Mouse (Mus musculus) embryonic facial prominence, embryonic 12.5 days (tissue): ENCODE measurements at regions not wholly inside any gene's neighbourhood (a gene's known extent, or its start where the extent isn't known, plus 50 kb on each side); places are given as distances from the start of the nearest gene placed in this dataset.

Experiments
- ATAC-seq: fragments of 200-750 bp; cut with Nextera tagmentation; 2 replicates; pipeline ENCODE4 v1.8.0; 2017; ENCODE audit not compliant: insufficient number of reproducible peaks, insufficient read depth, low FRiP score, low TSS enrichment
- H3K27ac ChIP-seq: fragments of 300-500 bp; sonication (generic); 2 replicates; pipeline ENCODE4 v1.5.1; 2016; ENCODE audit warnings: mild to moderate bottlenecking
- H3K27me3 ChIP-seq: fragments of 300-500 bp; sonication (generic); 2 replicates; pipeline ENCODE4 v1.6.1; 2016; ENCODE audit warnings: mild to moderate bottlenecking, moderate library complexity
- H3K36me3 ChIP-seq: fragments of 300-500 bp; sonication (generic); 2 replicates; pipeline ENCODE4 v1.6.1; 2016; ENCODE audit warnings: mild to moderate bottlenecking
- H3K4me1 ChIP-seq: fragments of 300-500 bp; sonication (generic); 2 replicates; pipeline ENCODE4 v1.6.1; 2016
- H3K4me2 ChIP-seq: fragments of 300-500 bp; sonication (generic); replicated peaks from 2 replicates; pipeline ENCODE4 v1.6.1; 2016; ENCODE audit warnings: mild to moderate bottlenecking, moderate library complexity
- H3K4me3 ChIP-seq: fragments of 300-500 bp; sonication (generic); 2 replicates; pipeline ENCODE4 v1.5.1; 2016; ENCODE audit warnings: mild to moderate bottlenecking
- H3K9ac ChIP-seq: fragments of 300-500 bp; sonication (generic); 2 replicates; pipeline ENCODE4 v1.6.1; 2016; ENCODE audit warnings: mild to moderate bottlenecking, moderate library complexity
- H3K9me3 ChIP-seq: fragments of 300-500 bp; sonication (generic); 2 replicates; pipeline ENCODE4 v1.6.1; 2016; ENCODE audit warnings: mild to moderate bottlenecking, moderate library complexity
- WGBS: fragments of 180-500 bp; shearing (Covaris S2); methylation state at CpG from one replicate; pipeline ENCODE4 v1.1.7; 2016; 5-methylcytosine and 5-hydroxymethylcytosine counted together

DNA sequence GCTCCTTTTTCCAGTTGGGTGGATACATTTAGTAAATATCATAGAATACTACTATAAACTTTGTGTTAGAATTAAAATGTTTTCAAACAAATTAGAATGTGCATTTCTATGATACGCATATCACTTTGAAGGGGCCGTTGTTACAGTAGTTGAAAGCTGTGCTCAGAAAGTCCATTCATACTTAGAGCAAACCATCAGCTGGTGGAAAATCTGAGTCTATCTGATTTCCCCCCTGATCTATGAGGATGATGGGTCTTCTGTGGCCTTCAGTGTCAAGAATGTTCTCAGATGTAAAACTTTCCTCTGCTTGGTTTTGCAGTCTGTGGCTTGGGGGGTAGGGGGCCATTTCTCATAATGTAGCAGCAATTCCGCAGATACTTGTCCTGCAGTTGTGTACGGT is 69.3 kb upstream of the Ednrb start:
- Histone ChIP-seq H3K27ac (no peak overlapping the region), H3K4me3 (no peak overlapping the region), H3K36me3 (no peaks in the 10 kb centered on the region), H3K4me1 (no peaks in the 10 kb centered on the region), H3K4me2 (no peak overlapping the region), H3K27me3 (no peaks in the 10 kb centered on the region), H3K9me3 (no peaks in the 10 kb centered on the region), H3K9ac (no peak overlapping the region)
- ATAC-seq, result no peak
- 92% methylated on average over 4 of the region's 4 CpGs for WGBS

DNA sequence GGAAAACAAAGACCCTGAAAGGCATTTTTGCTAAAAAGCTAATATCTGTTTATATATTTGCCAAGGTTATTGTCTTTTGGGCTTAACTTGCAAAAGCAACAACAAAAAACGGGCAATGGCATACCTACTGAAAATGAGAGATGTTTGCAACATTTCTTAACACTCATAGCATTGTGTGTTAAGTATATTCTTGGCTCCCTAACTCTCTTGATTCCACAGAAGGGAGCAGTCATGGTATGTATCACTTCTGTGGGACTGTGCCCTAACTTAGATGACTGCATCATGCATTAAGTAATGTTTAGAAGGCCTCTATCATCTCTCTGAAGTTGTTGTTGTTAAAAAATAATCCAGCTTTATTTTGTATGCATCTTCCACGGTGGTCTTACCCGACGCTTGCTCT is 67.5 kb upstream of the Ednrb start:
- no peaks in the 10 kb centered on the region for H3K9me3 ChIP-seq
- 86% methylated on average over 4 of the region's 4 CpGs for WGBS
- H3K4me2 ChIP-seq, result no peak overlapping the region
- no peak overlapping the region for H3K4me3 ChIP-seq
- H3K27me3 ChIP-seq, result no peaks in the 10 kb centered on the region
- H3K4me1 ChIP-seq, result no peaks in the 10 kb centered on the region
- no peak overlapping the region for H3K27ac ChIP-seq
- no peak overlapping the region for H3K9ac ChIP-seq
- no peaks in the 10 kb centered on the region for H3K36me3 ChIP-seq
- ATAC-seq, result no peak

DNA sequence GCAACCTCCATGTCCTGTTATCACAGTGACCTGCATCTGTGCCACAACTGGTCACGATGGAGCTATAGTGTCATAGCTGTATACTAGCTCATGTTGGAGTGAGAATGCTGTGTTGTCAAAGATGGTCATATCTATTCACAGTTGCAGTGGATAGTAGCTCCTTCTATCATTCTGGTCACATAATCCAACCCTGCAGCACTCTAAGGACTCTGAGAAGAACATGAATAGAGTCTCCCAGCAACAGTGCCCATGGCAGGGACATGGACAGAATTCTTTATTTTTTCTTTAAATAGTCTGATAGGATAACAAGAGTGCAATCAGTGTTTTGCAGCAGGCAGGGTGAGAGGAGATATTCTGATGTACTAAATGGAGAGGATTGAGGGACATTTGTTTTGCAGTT is 67.1 kb upstream of the Ednrb start:
- Histone ChIP-seq H3K9me3 (no peaks in the 10 kb centered on the region), H3K4me2 (no peak overlapping the region), H3K27ac (no peak overlapping the region), H3K4me3 (no peak overlapping the region), H3K4me1 (no peaks in the 10 kb centered on the region), H3K9ac (no peak overlapping the region), H3K27me3 (no peaks in the 10 kb centered on the region), H3K36me3 (no peaks in the 10 kb centered on the region)
- WGBS, result 89% methylated on average over 1 of the region's 1 CpGs
- no peak for ATAC-seq

DNA sequence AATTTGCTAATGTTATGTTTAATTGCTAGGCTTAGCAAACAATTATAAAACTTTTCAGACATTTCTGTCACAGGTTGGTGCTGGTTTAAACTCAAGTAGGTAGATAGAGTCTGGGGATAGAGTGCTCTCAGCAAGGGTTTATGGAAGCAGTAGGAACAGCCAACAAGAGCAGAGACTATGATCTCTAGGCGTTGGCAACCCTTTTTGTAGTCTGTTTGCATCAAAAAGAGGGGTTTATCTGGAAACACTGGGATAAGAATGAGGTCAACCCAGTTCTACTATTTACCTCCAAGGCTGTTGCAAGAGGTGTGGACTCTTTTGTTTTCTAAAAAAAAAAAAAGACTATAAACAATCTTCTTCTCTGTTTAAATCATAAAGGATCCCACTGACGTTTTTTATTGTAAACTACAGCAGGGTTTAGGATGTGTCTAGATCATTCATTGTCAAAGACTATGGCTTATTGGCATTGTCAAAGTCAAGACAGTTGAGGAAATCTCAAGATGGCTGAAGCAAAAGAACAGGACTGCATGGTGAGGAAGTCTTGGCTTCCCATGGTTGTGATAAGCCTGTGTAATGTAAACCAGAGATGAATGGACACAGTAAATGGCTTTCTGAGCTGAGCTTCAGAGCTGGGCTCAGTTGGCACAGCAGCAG is 62.3 kb upstream of the Ednrb start:
- Histone ChIP-seq H3K27ac (no peak overlapping the region), H3K27me3 (no peaks in the 10 kb centered on the region), H3K9ac (no peak overlapping the region), H3K36me3 (no peaks in the 10 kb centered on the region), H3K4me3 (no peak overlapping the region), H3K9me3 (no peaks in the 10 kb centered on the region), H3K4me1 (no peaks in the 10 kb centered on the region), H3K4me2 (no peak overlapping the region)
- no peak for ATAC-seq
- 37% methylated on average over 2 of the region's 2 CpGs for WGBS

DNA sequence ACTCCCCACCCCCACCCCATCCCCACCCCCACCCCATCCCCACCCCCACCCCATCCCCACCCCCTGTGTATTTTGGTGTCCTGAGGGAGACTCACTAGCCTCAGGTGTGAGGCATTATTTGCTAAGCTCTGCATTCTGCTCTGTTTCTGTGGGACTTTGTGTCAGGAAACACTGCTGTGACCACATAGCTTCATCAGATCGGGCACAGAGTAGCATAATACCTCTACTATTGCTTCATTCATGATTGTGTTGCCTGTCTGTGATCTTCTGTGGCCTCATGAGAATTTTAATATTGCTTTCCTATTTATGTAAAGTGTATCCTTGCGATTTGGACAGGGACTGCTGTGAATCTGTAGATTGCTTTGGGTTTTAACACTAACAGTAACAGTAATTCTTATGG is 56.6 kb upstream of the Ednrb start:
- Histone ChIP-seq H3K27ac (no peak overlapping the region), H3K4me2 (no peak overlapping the region), H3K4me3 (no peak overlapping the region), H3K27me3 (no peaks in the 10 kb centered on the region), H3K4me1 (peaks cover 6% of the 10 kb centered on the region; the same call in 1 of the 2 replicates), H3K36me3 (no peaks in the 10 kb centered on the region), H3K9ac (no peak overlapping the region), H3K9me3 (no peaks in the 10 kb centered on the region)
- WGBS, result 71% methylated on average over 2 of the region's 2 CpGs
- no peak for ATAC-seq

DNA sequence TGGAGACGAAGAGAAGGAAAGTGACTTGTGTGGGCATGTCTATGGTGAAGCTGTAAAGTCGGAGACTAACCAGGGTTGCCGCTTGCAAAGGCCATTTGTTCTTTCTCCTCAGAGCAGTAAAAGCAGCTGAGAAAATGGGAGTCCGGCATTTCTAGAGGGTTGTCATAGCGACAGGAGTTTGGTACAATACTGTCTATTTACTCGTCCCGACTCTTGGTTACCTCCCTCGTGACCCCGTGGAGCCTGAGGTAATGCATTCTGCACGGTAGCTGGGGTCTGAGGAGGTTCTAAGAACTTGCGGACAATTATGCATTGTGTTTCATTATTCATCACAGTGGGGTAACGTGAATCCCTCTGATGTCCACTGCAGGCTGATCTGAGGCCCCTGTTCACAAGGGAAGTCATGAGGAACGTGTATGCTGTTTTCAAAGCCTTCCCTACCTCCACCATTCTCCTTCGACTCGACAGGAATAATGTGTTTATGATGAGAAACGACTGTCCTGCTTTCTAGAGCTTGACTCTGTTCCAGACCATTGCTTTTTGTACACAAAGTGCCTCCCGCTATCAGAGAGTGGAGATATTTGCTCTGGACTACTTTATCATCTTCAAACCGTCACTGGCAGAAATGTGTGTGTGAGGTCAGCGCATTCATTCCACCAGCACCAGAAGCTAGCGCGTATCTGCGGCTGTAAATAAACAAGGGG is 55.1 kb upstream of the Ednrb start:
- H3K36me3 ChIP-seq, result no peaks in the 10 kb centered on the region
- H3K27ac ChIP-seq, result no peak overlapping the region
- peak; percentile 62; the same call in 1 of the 2 replicates for ATAC-seq
- peaks cover 6% of the 10 kb centered on the region; the same call in 1 of the 2 replicates for H3K4me1 ChIP-seq
- H3K4me3 ChIP-seq, result peak overlapping the region; percentile 28
- 14% methylated on average over 22 of the region's 22 CpGs for WGBS
- no peaks in the 10 kb centered on the region for H3K9me3 ChIP-seq
- no peak overlapping the region for H3K9ac ChIP-seq
- peak overlapping the region; percentile 53 for H3K4me2 ChIP-seq
- no peaks in the 10 kb centered on the region for H3K27me3 ChIP-seq

DNA sequence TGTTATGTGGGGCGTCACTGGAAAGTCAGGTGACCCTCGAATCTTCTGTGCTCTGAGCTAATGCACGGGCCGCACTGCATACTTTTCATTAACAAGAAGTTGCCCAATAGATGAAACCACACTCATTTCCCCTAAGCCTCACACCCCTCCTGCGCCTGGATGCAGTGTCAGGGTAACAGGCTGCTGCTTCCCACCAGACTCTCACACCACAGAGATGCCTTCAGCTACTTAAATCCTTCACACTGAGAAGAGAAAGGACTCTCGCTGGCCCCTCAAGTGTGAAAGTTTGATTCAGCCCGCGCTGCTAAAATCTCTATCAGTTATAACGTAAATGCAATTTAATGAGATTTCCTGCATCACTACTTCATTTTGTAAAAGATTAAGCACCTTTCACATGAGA is 54.5 kb upstream of the Ednrb start:
- no peak for ATAC-seq
- Histone ChIP-seq H3K9me3 (no peaks in the 10 kb centered on the region), H3K4me1 (peaks cover 6% of the 10 kb centered on the region; the same call in 1 of the 2 replicates), H3K27me3 (no peaks in the 10 kb centered on the region), H3K36me3 (no peaks in the 10 kb centered on the region), H3K9ac (no peak overlapping the region), H3K27ac (no peak overlapping the region), H3K4me3 (peak overlapping the region; percentile 28), H3K4me2 (peak overlapping the region; percentile 53)
- WGBS, result 22% methylated on average over 9 of the region's 9 CpGs

DNA sequence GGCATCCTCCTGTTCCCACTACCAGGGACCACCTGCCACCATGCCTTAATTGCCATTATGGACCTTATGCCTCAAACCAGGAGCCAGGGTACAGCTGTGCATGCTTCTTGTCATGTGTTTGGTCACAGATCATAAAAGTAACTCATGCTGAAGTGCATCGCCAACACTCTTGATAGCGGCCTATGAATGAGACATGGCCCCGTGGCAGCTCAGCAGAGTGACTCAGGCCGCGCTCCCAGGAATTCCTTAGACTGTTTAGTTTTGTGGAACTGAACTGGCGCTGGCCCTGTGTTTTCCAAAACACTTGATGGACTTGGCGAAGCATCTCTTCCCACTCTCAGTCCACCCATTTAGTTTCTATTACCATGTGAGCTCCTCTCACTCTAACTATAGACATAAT is 51.1 kb upstream of the Ednrb start:
- Histone ChIP-seq H3K27ac (no peak overlapping the region), H3K4me2 (no peak overlapping the region), H3K36me3 (no peaks in the 10 kb centered on the region), H3K27me3 (no peaks in the 10 kb centered on the region), H3K9ac (no peak overlapping the region), H3K4me1 (peaks cover 6% of the 10 kb centered on the region; the same call in 1 of the 2 replicates), H3K4me3 (no peak overlapping the region), H3K9me3 (no peaks in the 10 kb centered on the region)
- WGBS, result 97% methylated on average over 7 of the region's 7 CpGs
- ATAC-seq, result no peak
